Mouse (Mus musculus) gastrocnemius, postnatal 25 days (tissue): ENCODE measurements around the gene Neurl2. TPM values are rescaled to one million over a fixed set of nuclear protein-coding genes. Genes with fewer than 3 reads are reported as not detected.
A peak's percentile ranks its signal among the peaks of the same experiment; 100 is the strongest.
"Not testable (repeated sequence)": the region's sequence is repeated elsewhere in the genome, so short reads cannot be mapped to it uniquely, and the experiment has no call there.

Experiments used
- DNase-seq: peaks from one replicate; pipeline ENCODE4 v3.0.0; 2022
- total RNA-seq, 2 experiments: library from RNA; stranded (reverse); gene quantifications; 1 replicate in 1 of 2; 2 replicates in 1 of 2; pipeline ENCODE4 v1.2.3; 2021

Neurl2 gene
- total RNA-seq, 2 experiments from 2014 or later, result 28.9 to 35.0 TPM

DNA sequence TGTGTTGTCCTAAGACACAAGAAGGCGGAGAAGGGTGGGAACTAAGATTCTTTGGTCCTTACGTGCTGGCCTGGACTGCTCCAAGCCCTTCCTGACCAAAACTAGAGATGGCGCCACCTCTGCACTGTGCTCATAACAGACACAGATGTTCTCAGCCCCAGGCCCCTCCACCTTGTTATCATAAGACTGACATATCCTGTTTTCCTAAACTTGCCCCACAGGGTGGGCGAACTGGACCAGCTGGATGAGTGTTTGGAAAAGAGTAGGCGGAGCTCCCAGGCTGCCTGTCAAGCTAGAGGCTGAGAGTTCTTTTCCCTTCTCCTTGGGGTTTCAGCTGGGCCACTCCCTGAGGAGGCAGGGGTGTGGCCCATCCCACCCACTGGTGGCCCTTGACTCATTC, 15.6 kb downstream of the Neurl2 start:
- DNase-seq, result no peak

DNA sequence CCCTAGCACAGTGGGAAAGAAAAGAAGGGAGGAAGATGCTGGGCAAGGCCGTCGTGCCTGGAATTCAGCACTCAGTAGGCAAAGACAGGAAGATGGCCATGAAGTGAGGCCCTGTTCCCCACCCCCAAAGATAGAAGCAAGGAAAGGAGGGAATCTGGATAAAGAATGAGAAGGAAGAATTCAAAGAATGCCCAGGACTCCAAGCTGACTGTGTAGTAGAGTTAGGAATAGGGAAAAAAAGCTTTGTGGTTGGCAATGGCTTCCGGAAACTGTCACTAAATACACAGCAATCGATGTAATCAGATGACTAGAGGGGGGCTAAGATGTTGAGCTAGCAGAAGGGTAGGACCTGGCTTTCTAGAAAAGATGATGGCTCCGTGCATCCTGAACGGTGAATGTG, 16.1 kb downstream of the Neurl2 start:
- no peak for DNase-seq

DNA sequence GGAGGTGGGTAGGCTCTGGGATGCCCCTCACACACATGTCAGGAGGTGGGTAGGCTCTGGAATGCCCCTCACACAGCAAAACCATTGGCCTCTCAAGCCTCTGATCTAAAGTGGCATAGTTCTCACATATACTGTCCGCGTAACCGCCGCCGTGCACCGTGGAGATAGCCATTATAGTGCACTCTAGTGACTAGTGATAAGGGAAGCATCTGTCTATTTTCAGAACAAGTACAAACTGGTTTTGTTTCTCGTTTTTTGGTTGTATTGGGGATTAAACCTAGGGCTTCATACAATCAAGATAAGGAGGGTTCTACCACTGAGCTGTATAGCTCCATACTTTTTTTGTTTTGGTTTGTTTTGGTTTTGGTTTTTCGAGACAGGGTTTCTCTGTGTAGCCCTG, 17.4 kb downstream of the Neurl2 start:
- DNase-seq, result no peak

DNA sequence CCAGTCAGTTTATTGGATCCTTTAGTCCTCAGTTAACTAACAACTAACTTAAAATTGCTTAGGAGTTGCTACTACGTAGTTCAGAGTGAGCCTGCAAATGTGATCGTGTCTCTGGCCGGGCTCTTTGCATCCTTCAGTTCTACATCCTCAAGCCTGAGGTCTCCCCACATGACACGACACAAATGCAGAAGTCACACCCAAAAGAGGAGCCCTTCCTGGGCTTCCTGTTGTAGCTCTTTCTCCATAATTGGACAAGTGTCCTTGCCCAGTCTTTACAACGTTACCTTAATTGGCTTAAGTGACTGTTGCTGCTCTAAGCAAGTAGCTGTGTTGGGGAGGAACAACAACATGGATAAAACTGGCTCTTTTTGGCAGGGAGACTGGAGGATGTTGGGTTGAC, 17.9 kb downstream of the Neurl2 start:
- DNase-seq, result no peak

DNA sequence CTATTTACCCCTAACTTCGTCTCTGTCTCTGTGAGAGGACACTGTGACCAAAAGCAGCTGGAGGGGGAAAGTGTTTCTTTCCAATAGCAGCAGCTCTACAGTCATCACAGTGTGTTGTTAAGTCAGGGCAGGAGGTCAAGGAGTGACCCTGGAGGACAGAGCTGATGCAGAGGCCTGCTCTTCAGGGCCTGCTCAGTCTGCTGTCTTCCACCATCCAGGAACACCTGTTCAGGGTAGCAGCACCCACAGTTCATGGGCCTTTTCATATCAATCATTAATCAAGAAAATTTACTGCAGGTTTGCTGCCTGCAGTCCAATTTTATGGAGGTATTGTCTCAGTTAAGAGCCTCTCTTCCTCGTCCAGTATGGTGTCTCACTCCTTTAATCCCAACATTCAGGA, 19.7 kb downstream of the Neurl2 start:
- DNase-seq, result no peak

DNA sequence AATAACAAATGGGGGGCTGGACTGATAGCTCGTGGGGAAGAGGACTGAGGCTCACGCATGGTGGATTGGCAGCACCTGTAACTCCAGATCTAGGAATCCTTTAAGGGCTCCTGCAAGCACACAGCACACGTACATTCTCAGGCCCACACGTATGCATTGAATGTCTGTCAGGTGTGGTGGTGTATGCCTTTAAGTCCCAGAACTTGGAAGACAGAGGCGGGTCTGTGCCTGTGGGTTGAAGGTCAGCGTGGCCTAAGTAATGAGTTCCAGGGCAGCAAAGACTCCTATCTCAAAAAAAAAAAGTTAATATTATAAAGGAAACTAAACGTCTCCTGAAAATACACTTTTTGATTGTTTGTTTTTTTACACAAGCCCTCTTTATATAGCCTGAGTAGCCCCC, 26.6 kb downstream of the Neurl2 start:
- no peak for DNase-seq

DNA sequence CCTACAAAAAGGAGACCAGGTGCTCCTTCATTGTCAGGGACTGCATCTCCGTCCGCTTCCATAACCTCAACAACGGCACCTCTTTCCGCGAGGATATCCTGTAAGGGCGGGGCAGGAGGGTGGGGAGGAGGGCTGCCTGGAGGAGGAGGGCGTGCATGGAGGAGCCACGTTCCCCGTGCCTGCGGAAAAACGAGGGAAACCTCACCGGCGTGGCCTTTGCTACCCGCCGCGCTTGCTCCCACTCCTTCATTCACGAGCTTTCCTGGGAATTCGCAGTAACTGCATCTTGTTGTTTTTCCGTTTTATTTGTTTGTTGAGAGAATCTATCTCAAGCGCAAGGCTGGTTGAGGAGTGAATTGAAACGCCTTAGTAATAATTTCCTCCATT, 27.9 kb downstream of the Neurl2 start:
- no peak for DNase-seq

DNA sequence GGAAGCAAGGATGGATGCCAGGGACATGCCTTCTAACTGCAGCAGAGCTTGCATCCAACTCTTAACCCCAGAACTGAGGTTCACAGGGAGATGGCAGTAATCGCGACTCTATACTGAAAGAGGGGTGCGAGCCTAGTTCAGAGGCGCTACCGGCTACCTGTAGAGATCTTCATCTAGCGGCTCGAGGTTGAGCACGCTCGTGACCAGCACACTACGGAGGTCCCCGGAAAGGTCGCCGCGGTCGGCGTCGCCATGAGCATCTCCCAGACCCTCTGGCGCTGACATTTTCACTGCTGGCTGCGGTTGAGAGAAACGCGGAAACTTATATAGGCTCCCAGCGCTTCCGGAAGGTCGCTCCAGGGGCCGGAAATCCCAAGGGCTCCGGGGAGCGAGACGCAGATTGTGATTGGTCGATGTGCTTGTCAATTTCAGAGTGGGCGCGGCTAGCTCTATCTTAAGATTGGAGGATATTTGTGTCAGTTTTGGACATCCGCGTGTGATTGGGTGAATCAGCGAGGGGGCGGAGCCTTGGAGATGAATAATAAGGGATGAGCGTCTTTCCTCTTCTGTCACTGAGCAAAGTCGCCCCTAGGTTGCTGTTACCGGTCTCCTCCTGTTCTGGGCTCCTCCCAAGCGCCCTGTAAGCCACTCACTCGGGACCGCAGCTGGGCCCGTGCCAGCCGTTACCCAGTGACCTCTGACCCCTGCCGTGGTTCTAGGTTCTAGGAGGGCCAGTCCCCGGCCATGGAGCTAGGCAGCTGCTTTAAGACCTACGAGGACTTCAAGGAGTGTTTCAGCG, 28.5 kb downstream of the Neurl2 start, which contains the start of the genes Acot8 and Zswim3:
Acot8 (minus strand) TSS at position 350 of the 799 bp plus-strand sequence.
Zswim3 (plus strand) TSS at position 566 of the 799 bp plus-strand sequence.
- DNase-seq, result peak; percentile 96

DNA sequence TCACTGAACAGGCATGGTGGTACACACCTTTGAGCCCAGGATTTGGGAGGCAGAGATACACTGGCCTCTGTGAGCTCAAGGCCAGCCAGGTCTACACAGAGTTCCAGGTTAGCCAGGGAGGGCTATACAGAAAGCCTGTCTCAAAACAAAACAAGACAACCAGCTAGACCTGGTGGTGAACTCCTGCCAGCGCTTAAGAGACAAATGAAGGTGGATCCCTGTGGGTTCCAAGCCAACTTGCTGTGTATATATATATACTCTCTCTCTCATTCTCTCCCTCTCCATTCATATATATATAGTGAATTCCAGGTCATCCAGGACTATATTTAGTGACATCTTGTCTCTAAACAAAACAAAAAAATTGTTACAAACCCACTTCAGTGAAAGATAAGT, 29.3 kb downstream of the Neurl2 start:
- DNase-seq, result no peak

DNA sequence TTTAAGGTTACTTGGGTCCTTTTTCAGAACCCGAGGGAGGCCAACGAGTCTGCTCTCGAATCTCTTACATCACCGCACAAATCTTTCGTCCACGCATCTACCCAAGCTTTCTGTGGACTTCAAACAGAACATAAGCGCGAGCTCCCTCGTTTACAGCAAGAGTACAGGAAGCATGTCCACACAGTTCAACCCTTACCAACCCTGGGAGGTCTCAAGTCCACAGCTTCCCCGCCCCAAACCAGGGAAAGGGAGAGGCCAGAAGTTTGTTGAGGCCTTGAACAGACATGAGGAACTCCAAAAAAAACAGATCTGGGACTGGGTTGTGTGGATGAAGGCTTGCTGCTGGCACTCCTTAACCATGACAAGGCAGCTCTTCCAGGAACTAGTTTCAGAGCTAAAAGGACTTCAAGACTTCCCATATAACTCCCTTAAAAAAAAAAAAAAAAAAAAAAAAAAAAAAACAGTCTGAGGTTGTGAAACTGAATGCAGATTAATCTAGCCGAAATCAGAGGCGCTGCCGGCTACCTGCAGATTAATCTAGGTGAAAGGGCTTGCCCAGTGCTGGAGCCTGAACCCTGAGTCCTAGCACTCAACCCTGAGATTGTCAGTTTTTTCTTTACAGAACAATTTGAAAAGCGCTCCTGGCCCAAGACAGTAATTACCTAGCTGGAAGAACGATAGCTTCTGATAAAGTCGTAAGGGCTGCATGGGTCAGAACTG, 29.9 kb downstream of the Neurl2 start:
- no peak for DNase-seq

DNA sequence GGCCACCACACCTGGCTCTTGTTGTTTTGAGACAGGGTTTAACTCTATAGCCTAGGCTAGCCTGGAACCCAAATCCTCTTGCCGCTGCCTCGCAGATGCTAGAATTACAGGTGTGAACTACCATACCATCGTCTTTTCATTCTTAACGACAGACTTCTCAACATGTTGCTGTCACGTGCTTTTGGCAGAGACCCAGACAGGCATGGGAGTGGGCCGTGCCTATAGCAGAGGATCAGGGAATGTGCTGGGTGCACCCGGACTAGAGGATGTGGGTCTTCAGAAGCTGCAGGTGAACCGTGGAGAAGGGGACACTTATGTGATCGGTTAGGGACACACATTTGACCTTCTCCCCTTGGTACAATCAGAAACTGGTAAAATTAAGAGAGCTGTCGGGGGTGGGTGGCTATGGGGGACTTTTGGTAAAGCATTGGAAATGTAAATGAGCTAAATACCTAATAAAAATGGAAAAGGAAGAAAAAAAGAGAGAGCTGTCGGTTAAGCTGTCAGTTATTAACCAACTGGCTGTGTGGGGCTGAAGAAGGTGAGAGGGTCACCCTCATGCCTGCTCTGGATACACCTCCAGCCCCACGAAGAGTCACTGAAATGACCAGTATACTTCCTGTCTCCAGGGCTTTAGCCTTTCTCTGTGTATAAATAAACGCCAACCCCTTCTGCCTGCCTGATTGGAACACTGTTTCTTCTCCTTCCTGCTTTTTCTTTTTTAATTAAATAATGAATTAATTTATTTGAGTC, 32.8 kb downstream of the Neurl2 start:
- DNase-seq, result no peak

DNA sequence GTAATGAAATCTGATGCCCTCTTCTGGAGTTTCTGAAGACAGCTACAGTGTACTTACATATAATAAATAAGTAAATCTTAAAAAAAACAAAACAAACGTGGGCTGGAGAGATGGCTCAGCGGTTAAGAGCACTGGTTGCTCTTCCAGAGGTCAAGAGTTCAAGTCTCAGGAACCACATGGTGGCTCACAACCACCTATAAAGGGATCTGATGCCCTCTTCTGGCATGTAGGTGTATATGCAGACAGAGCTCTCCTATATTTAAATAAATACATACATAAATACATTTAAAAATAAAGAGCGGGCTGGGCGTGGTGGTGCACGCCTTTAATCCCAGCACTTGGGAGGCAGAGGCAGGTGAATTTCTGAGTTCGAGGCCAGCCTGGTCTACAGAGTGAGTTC, 34.7 kb downstream of the Neurl2 start:
- not testable (repeated sequence) for DNase-seq

DNA sequence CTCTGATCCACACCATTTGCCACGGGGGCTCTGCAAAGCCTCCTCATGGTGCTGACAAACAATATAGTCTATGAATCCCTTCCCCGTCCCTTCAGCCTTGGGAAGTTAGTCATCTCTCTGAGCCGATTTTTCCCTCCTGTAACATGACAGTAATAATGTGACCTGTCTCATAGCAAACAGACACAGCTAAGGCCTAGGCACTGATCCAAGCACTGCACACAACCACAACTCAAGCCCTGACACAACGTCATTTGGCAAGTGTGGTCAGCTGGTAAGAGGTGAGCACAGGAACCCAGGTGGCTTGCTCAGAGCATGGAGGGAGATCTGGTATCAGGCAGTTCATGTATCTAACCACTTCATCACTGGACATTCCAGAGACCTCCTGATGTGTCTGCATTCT, 37.4 kb downstream of the Neurl2 start:
- DNase-seq, result no peak

DNA sequence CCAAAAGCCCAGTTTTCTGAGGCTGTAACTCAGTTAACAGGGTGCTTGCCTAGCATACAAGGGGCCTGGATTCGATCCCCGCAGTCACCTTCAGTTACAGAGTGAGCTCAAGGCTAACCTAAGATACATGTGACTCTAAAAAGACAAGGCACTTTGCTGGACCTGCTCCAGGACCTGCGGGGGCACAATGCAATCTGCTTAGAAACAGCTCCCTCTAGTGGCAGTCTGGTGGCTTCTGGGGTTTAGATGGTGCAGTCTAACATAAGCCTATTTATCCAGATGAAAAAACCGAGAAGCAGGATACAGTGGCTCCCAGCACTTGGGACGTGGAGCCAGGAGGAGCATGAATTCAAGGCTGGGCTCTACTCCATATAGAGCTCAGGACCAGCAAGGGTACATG, 39.0 kb downstream of the Neurl2 start:
- peak; percentile 69 for DNase-seq

DNA sequence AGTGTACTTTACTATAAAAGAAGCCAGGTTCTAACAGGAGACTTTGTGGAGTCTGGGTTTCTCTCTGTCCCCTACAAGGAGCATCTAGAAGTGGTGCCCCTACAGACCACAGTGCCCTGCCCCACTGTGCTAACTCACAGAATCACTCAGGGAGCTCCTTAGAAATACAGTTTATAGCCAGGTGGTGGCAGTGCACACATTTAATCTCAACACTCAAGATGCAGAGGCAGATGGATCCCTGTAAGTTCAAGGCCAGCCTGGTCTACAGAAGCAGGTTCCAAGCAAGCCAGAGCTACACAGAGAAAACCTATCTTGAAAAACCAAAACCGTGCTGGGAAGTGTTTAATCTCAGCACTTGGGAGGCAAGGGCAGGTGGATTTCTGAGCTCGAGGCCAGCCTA, 39.5 kb downstream of the Neurl2 start:
- no peak for DNase-seq

DNA sequence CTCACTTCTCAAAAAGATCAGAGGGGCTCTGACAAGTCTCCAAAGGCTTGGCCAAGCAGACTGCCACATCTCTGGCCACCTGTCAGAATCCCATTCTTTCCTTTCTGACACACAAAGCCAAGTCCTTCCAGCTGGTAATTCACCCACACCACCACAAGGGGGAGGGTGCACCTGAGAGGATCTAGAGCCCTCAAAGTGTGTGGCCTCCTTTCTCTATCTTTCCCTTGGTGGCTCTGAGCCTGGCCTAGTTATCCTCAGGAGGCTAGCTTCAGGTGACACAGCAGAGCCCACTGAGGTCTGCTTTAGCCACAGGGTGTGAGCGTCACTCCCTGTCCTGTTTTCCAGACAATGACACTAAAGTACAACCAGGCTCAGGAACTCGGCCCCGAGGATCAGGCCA, 40.0 kb downstream of the Neurl2 start:
- peak; percentile 35 for DNase-seq

DNA sequence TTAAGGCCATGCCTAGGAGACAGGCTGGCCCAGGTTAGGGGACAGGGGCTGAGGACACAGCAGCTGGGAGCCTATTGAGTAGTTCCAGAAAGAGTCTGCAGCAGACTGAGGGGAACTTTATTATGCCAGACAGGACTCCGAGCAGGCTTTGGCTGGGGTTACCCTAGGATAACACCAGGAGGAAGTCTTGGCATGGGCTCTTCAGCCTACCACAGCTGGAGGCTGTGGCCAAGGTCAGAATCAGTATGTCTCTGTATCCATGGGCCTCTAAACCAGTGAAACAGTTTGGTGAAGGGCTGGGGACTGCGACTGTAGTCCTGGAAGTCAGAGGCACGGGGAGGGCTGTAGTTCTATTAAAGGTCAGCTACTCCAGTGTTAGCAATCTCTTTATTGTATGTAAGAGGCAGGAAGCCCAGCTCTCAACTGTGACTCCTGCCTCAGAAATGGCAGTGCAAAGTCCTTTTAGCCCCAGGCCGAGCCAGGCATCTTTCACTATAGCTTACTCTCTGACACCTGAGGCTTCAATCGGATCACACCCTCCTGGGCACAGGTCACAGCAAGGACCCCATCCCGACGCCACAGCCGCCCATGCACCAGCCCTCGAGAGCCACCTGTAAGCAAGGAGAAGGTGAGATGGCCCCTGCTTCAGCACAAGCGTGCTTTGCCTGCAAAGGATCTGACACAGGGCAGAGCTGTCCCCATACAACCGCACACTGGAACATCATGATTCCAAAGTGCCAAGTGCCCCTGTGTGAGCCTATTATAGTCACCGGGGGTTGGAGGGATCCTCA, 40.7 kb downstream of the Neurl2 start:
- no peak for DNase-seq

DNA sequence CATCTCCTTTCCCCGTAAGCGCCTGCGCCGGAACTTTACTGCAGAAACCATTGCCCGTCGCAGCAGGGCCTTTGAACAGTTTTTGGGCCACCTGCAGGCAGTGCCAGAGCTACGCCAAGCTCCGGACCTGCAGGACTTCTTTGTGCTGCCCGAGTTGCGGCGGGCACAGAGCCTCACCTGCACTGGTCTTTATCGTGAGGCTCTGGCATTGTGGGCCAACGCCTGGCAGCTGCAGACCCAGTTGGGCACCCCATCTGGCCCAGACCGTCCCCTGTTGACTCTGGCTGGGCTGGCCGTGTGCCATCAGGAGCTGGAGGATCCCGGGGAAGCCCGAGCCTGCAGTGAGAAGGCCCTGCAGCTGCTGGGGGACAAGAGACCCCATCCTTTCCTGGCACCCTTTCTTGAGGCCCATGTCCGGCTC, 41.4 kb downstream of the Neurl2 start:
- no peak for DNase-seq

DNA sequence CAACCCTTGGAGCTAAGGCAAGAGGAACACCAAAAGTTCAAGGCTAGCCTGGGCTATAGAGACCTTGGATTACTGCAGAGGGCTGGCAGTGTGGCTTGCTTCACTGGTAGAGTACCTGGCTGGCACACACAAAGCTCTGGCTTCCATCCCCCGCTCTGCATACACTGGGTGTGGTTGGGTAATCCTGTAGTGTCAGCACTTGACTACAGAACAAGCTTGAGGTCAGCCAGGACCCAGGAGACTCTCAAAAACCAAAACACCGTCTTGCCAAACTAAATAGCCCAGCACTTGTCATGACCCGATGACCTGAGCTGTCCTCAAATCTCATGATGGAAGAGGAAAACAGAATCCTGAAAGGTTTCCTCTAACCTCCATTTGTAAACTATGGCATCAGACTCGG, 42.8 kb downstream of the Neurl2 start:
- DNase-seq, result no peak

DNA sequence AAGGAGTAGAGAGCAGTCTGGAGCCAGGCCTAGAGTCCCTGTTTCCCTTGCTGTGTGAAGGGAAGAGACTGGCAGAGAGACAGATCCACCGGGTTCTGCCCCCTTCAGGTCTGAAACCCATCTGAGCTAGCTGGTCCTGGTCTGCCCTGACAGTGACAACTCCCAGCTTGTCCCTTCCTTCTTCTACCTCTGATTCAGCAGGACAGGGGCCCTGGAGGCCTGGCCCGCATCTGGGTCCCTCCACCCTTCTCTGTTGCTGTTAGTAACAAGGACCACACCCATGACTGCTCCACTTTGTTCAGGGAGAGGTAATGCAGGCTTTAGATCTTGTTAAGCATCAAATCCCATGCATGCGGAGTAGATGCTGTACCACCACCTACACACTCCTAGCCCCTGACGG, 44.8 kb downstream of the Neurl2 start:
- peak; percentile 10 for DNase-seq

DNA sequence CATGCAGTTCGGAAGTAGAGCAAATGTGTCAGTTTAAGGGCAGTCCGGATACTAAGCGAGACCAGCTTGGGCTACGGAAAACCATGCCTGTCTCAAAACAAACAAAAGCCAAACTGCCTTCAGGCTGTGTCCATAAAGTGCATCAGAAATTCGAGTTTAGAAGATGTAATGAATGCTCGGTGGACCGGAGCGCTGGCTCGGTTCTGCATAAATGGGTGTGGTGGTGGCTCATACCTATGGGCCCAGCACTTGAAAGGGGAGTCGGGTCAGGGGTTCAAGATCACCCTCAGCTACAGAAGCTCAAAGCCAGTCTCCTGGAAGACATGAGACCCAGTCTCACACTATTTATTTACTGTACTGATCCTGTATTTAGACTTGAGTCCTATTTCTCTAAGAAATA, 45.5 kb downstream of the Neurl2 start:
- no peak for DNase-seq

DNA sequence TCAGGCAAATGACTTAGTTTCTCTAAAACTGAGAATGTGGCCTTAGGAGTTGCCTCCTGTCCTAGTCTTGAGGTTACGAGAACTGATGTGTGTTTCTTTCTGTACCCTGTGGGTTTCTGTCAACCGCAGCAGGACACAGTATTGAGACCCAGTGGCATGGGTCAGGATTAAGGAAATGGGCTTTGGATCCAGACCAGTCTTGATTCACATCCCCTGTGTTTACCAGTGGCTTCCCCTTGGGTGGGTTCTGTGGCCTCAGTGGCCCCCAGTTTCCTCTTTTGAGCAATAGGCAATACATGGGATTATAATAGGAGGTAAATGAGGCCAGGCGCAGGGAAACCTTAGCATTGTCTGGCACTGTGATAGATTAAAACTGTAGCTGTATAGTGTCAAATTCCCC, 46.2 kb downstream of the Neurl2 start:
- DNase-seq, result no peak
